Mouse (Mus musculus) cerebellum, adult 18-20 months (tissue): ENCODE measurements around the gene Gm3029.
"Not testable (repeated sequence)": the region's sequence is repeated elsewhere in the genome, so short reads cannot be mapped to it uniquely, and the experiment has no call there.

Experiments
- DNase-seq, 2 experiments: peaks; one replicate each; pipeline ENCODE4 v3.0.0; 2021

The Gm3029 gene

DNA sequence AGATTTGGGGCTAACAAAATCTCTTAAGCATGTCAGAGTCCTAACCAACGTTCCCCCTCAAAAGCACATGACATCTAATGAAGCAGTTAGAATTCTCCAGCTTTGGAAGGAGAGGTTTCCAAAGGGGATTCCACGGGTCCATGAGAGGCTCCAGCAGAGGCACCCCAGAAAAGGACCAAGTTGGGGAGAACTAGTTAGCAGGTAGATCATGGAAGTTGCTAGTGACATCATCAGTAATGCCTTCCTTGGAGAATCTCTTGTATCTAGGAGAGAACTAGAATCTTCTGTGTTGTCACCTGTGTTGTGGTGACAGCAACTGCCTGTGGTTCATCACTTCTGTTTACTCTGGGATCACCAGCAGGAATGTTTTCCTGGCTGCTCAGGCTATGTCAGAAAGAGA is at the start of gene Gm3029:
TSS of gene Gm3029 (plus strand) at position 301 of the 400 bp plus-strand sequence.
- DNase-seq: not testable (repeated sequence)

DNA sequence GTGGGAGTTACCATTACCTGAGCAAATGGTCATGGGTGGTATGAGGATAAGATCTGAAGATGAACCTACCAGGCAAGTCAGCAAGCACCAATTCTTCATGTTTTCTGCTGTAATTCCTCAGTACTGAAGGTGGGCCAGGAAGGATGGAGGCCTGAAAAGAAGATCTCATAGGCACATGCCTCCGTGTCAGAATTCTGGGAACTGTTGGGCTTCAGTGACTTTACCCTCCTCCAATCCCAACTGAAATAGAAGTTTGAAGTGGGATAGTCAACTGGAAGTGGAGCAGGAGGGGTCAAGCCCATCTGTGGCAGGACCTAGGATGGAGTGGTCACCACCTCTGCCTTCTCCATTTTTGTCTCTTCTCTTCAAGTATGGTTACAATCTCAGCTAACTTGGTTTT is 47.7 kb upstream of the Gm3029 start, which contains the start of gene Gm2916:
TSS of gene Gm2916 (plus strand) at position 301 of the 400 bp plus-strand sequence.
- DNase-seq: not testable (repeated sequence)

DNA sequence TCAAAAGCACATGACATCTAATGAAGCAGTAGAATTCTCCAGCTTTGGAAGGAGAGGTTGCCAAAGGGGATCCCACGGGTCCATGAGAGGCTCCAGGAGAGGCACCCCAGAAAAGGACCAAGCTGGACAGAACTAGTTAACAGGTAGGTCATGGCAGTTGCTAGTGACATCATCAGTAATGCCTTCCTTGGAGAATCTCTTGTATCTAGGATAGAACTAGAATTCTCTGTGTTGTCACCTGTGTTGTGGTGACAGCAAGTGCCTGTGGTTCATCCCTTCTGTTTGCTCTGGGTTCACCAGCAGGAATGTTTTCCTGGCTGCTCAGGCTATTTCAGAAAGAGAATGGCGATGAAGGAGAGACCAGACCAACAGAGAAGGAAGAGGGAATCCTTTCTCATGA is 31.7 kb downstream of the Gm3029 start, which contains the start of gene Gm3095:
TSS of gene Gm3095 (plus strand) at position 301 of the 400 bp plus-strand sequence.
- not testable (repeated sequence) for DNase-seq
